Mouse (Mus musculus) lung, adult 2 months (tissue): ENCODE measurements around the gene Ube2h.

Experiments
- CTCF ChIP-seq: fragments of 200-500 bp; IDR thresholded peaks from 2 replicates; pipeline ENCODE4 v1.5.1; 2011; ENCODE audit warnings: mild to moderate bottlenecking, low read length, control low read depth; ENCODE audit not compliant: insufficient read depth
- POLR2A ChIP-seq: fragments of 200-500 bp; IDR thresholded peaks from 2 replicates; pipeline ENCODE4 v1.6.1; 2011; ENCODE audit warnings: low read depth, mild to moderate bottlenecking, control low read depth, low read length, borderline replicate concordance; ENCODE audit errors: extremely low read depth

GRCm38 (mm10) chr6:30269846-30270245 is 34.5 kb downstream of the Ube2h start:
- TF ChIP-seq POLR2A, result no peak
- no peak for TF ChIP-seq CTCF
